Mouse (Mus musculus) kidney, postnatal 0 days (tissue): Measurements from ENCODE around the gene Rab7b. TPM values are rescaled to one million over a fixed set of nuclear protein-coding genes. Genes with fewer than 3 reads are reported as not detected.
A peak's percentile ranks its signal among the peaks of the same experiment; 100 is the strongest.

Experiments
- ATAC-seq: fragments of 200-750 bp; cut with Nextera tagmentation; replicated peaks from 2 replicates; pipeline ENCODE4 v1.8.0; 2017; ENCODE audit warnings: low read depth, moderate number of reproducible peaks, moderate TSS enrichment, moderate library complexity; ENCODE audit not compliant: low FRiP score
- DNase-seq: peaks from one replicate; pipeline ENCODE4 v3.0.0-alpha.2; 2016; ENCODE audit warnings: low spot score
- H3K27ac ChIP-seq: fragments of 300-500 bp; sonication (generic); 2 replicates; pipeline ENCODE4 v1.5.1; 2014; ENCODE audit warnings: mild to moderate bottlenecking
- H3K27me3 ChIP-seq: fragments of 300-500 bp; sonication (generic); 2 replicates; pipeline ENCODE4 v1.6.1; 2014; ENCODE audit warnings: low read length, mixed read lengths; ENCODE audit not compliant: insufficient read depth
- H3K36me3 ChIP-seq: fragments of 300-500 bp; sonication (generic); 2 replicates; pipeline ENCODE4 v1.6.1; 2014; ENCODE audit warnings: low read length, mixed read lengths; ENCODE audit not compliant: insufficient read depth
- H3K4me1 ChIP-seq: fragments of 300-500 bp; sonication (generic); replicated peaks from 2 replicates; pipeline ENCODE4 v1.6.1; 2014; ENCODE audit warnings: antibody characterized with exemption, low read length, mixed read lengths; ENCODE audit not compliant: insufficient read depth
- H3K4me2 ChIP-seq: fragments of 300-500 bp; sonication (generic); 2 replicates; pipeline ENCODE4 v1.6.1; 2014; ENCODE audit warnings: mild to moderate bottlenecking, low read length, moderate library complexity, mixed read lengths
- H3K4me3 ChIP-seq: fragments of 300-500 bp; sonication (generic); replicated peaks from 2 replicates; pipeline ENCODE4 v1.5.1; 2014; ENCODE audit warnings: low read depth, low read length
- H3K9ac ChIP-seq: fragments of 300-500 bp; sonication (generic); 2 replicates; pipeline ENCODE4 v1.6.1; 2014; ENCODE audit warnings: low read depth, low read length
- H3K9me3 ChIP-seq: fragments of 300-500 bp; sonication (generic); replicated peaks from 2 replicates; pipeline ENCODE4 v1.6.1; 2016; ENCODE audit warnings: low read length, inconsistent platforms, mixed read lengths
- CTCF ChIP-seq: IDR thresholded peaks from 2 replicates; pipeline ENCODE4 v1.5.1; 2016; ENCODE audit warnings: antibody characterized with exemption, low read depth, mild to moderate bottlenecking, moderate library complexity
- WGBS: fragments of 180-500 bp; shearing (Covaris S2); extraction: QIAGEN DNeasy Blood & Tissue Kit; methylation state at CpG from one replicate; pipeline ENCODE4 v1.1.7; 2014; 5-methylcytosine and 5-hydroxymethylcytosine counted together
- polyA plus RNA-seq: library from polyadenylated mRNA; unstranded; fragments of >200 nt; fragmentation: Nextera tagmentation; extraction: Ambion mirVana; gene quantifications from 2 replicates; pipeline ENCODE4 v1.2.1, GENCODE M21; 2015

Gene Rab7b
- polyA plus RNA-seq: 1.7 and 2.1 TPM in 2 replicates

GRCm38 (mm10) chr1:131688475-131688874 lies at the start of gene Rab7b:
Gene Rab7b (plus strand): TSS chr1:131688695.
- Histone ChIP-seq H3K36me3 (no peaks in the 10 kb centered on the region), H3K27ac (no peak within 1 kb of the TSS), H3K27me3 (no peaks in the 10 kb centered on the region), H3K4me3 (no peak within 1 kb of the TSS), H3K9me3 (no peaks in the 10 kb centered on the region), H3K4me1 (no peaks in the 10 kb centered on the region), H3K9ac (0 out of 2 replicates have a peak within 1 kb of the TSS, but pooled peaks have one; percentile 2), H3K4me2 (peak within 1 kb of the TSS; percentile 21; the same call in 1 of the 2 replicates)
- no peak for TF ChIP-seq CTCF
- peak; percentile 40 for DNase-seq
- ATAC-seq: no peak
- whole genome bisulfite sequencing: 34% methylated on average over 8 of the region's 8 CpGs

- no peak overlapping the region for H3K4me3 ChIP-seq
- ATAC-seq (no peak), DNase-seq (no peak)
- TF ChIP-seq CTCF: no peak
- H3K27me3 ChIP-seq: no peaks in the 10 kb centered on the region
- no peak overlapping the region for H3K27ac ChIP-seq
- no peak overlapping the region for H3K9ac ChIP-seq
- H3K36me3 ChIP-seq: no peaks in the 10 kb centered on the region
- no peaks in the 10 kb centered on the region for H3K4me1 ChIP-seq
- WGBS: 81% methylated on average over 4 of the region's 4 CpGs
- no peaks in the 10 kb centered on the region for H3K9me3 ChIP-seq
- H3K4me2 ChIP-seq: no peak overlapping the region
These were observed 48.4 kb upstream of the Rab7b start for GRCm38 (mm10) chr1:131640062-131640461.

GRCm38 (mm10) chr1:131641565-131641964 lies 46.9 kb upstream of the Rab7b start:
- Histone ChIP-seq H3K27ac (no peak overlapping the region), H3K4me1 (no peaks in the 10 kb centered on the region), H3K9me3 (no peaks in the 10 kb centered on the region), H3K27me3 (no peaks in the 10 kb centered on the region), H3K9ac (no peak overlapping the region), H3K4me3 (no peak overlapping the region), H3K4me2 (no peak overlapping the region), H3K36me3 (no peaks in the 10 kb centered on the region)
- WGBS: 95% methylated on average over 13 of the region's 13 CpGs
- ATAC-seq: no peak
- TF ChIP-seq CTCF: no peak
- DNase-seq: no peak

- DNase-seq (no peak), ATAC-seq (no peak)
- no peak overlapping the region for H3K4me3 ChIP-seq
- H3K9ac ChIP-seq: no peak overlapping the region
- WGBS: 92% methylated on average over 2 of the region's 2 CpGs
- H3K36me3 ChIP-seq: no peaks in the 10 kb centered on the region
- TF ChIP-seq CTCF: no peak
- no peak overlapping the region for H3K4me2 ChIP-seq
- H3K27ac ChIP-seq: no peak overlapping the region
- H3K4me1 ChIP-seq: no peaks in the 10 kb centered on the region
- H3K27me3 ChIP-seq: no peaks in the 10 kb centered on the region
- no peaks in the 10 kb centered on the region for H3K9me3 ChIP-seq
These were observed 46.2 kb upstream of the Rab7b start for GRCm38 (mm10) chr1:131642251-131642650.

GRCm38 (mm10) chr1:131652670-131653443 lies 35.6 kb upstream of the Rab7b start:
- Histone ChIP-seq H3K27ac (no peak overlapping the region), H3K9ac (no peak overlapping the region), H3K4me2 (no peak overlapping the region), H3K4me3 (no peak overlapping the region), H3K9me3 (no peaks in the 10 kb centered on the region), H3K27me3 (no peaks in the 10 kb centered on the region), H3K4me1 (no peaks in the 10 kb centered on the region), H3K36me3 (no peaks in the 10 kb centered on the region)
- DNase-seq: no peak
- no peak for TF ChIP-seq CTCF
- ATAC-seq: no peak
- whole genome bisulfite sequencing: 72% methylated on average over 12 of the region's 12 CpGs

GRCm38 (mm10) chr1:131655601-131656000 lies 32.9 kb upstream of the Rab7b start:
- no peak for TF ChIP-seq CTCF
- Histone ChIP-seq H3K27me3 (no peaks in the 10 kb centered on the region), H3K4me3 (no peak overlapping the region), H3K36me3 (no peaks in the 10 kb centered on the region), H3K27ac (no peak overlapping the region), H3K9ac (no peak overlapping the region), H3K4me2 (no peak overlapping the region), H3K4me1 (no peaks in the 10 kb centered on the region), H3K9me3 (no peaks in the 10 kb centered on the region)
- ATAC-seq: no peak
- WGBS: 77% methylated on average over 6 of the region's 6 CpGs
- DNase-seq: no peak
